Mouse (Mus musculus) olfactory bulb, adult 2 months (tissue): ENCODE data around the gene Cntn2.

Source experiments
- CTCF ChIP-seq: fragments of 200-500 bp; IDR thresholded peaks from 2 replicates; pipeline ENCODE4 v1.5.1; 2012; ENCODE audit warnings: low read depth, mild to moderate bottlenecking, low read length, moderate library complexity; ENCODE audit not compliant: insufficient read depth
- POLR2A ChIP-seq: fragments of 200-500 bp; IDR thresholded peaks from 2 replicates; pipeline ENCODE4 v1.6.1; 2012; ENCODE audit warnings: mild to moderate bottlenecking, low read depth, low read length, moderate library complexity; ENCODE audit not compliant: insufficient read depth

DNA sequence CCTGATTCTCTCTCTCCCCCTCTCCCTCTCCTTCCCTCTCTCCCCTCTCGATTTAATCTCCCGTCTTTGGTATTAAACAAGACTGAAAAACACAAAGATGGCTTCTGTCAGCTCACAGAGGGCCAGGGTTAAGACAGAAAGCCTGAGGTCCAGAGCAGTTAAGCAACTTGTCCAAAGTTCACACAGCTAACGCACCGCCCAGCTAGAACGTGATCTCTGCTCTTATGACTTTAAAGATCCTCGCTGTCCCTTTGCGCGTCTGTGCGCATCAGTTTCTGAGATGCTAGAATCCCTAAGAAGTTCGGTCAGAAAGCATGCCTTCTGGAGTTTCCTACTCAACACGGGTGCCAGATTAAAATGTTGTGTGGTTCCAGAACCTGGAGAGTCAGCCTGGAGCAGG, 23.3 kb downstream of the Cntn2 start:
- TF ChIP-seq POLR2A (no peak), CTCF (no peak)
